Mouse (Mus musculus) layer of hippocampus, postnatal 36 days (tissue): ENCODE results near the gene Chchd6. TPM values are rescaled to one million over a fixed set of nuclear protein-coding genes. Genes with fewer than 3 reads are reported as not detected.

Source experiments
- DNase-seq, 2 experiments: peaks; one replicate each; pipeline ENCODE4 v3.0.0; 2022
- total RNA-seq, 2 experiments: library from RNA; stranded (reverse); gene quantifications; 2 replicates each; pipeline ENCODE4 v1.2.3; 2021

Chchd6 gene
- total RNA-seq, 2 experiments from 2014 or later = 63.0 to 64.8 TPM

- no peak for DNase-seq
Observed at GRCm38 (mm10) chr6:89448736-89449135, 146.7 kb downstream of the Chchd6 start.

GRCm38 (mm10) chr6:89440671-89441070 is 154.8 kb downstream of the Chchd6 start:
- DNase-seq = no peak

GRCm38 (mm10) chr6:89431920-89432482 is 163.5 kb downstream of the Chchd6 start:
- DNase-seq = no peak

- DNase-seq = no peak
Observed at GRCm38 (mm10) chr6:89430749-89431148, 164.7 kb downstream of the Chchd6 start.

GRCm38 (mm10) chr6:89428661-89429375 is 166.6 kb downstream of the Chchd6 start:
- no peak for DNase-seq

- DNase-seq = no peak
Observed at GRCm38 (mm10) chr6:89424461-89424860, 171.0 kb downstream of the Chchd6 start.

GRCm38 (mm10) chr6:89422621-89423020 is 172.8 kb downstream of the Chchd6 start:
- DNase-seq = no peak

GRCm38 (mm10) chr6:89421922-89422321 is 173.5 kb downstream of the Chchd6 start:
- no peak for DNase-seq

GRCm38 (mm10) chr6:89421503-89421902 is 173.9 kb downstream of the Chchd6 start:
- DNase-seq = no peak

- no peak for DNase-seq
Observed at GRCm38 (mm10) chr6:89420756-89421155, 174.7 kb downstream of the Chchd6 start.

- no peak for DNase-seq
Observed at GRCm38 (mm10) chr6:89420110-89420509, 175.3 kb downstream of the Chchd6 start.

GRCm38 (mm10) chr6:89419066-89419815 is 176.2 kb downstream of the Chchd6 start:
- no peak for DNase-seq

GRCm38 (mm10) chr6:89416030-89416595 is 179.3 kb downstream of the Chchd6 start:
- DNase-seq = no peak

- DNase-seq = no peak
Observed at GRCm38 (mm10) chr6:89415091-89415490, 180.4 kb downstream of the Chchd6 start.

- DNase-seq = no peak
Observed at GRCm38 (mm10) chr6:89414126-89414525, 181.3 kb downstream of the Chchd6 start.

GRCm38 (mm10) chr6:89413481-89413884 is 182.0 kb downstream of the Chchd6 start:
- DNase-seq = no peak

- no peak for DNase-seq
Observed at GRCm38 (mm10) chr6:89412562-89412961, 182.9 kb downstream of the Chchd6 start.

GRCm38 (mm10) chr6:89409041-89409440 is 186.4 kb downstream of the Chchd6 start:
- DNase-seq = no peak

- DNase-seq = no peak
Observed at GRCm38 (mm10) chr6:89408259-89408658, 187.2 kb downstream of the Chchd6 start.

- DNase-seq = no peak
Observed at GRCm38 (mm10) chr6:89407247-89407889, 188.1 kb downstream of the Chchd6 start.

- no peak for DNase-seq
Observed at GRCm38 (mm10) chr6:89404964-89405363, 190.5 kb downstream of the Chchd6 start.
